Mouse (Mus musculus) CD4-positive helper T cell, adult 2 months (primary cell): ENCODE results near the gene Pou3f3.

Experiments
- DNase-seq: peaks from one replicate; pipeline ENCODE4 v3.0.0-alpha.2; 2012; ENCODE audit warnings: low read depth, missing footprints, low spot score

Pou3f3 gene

DNA sequence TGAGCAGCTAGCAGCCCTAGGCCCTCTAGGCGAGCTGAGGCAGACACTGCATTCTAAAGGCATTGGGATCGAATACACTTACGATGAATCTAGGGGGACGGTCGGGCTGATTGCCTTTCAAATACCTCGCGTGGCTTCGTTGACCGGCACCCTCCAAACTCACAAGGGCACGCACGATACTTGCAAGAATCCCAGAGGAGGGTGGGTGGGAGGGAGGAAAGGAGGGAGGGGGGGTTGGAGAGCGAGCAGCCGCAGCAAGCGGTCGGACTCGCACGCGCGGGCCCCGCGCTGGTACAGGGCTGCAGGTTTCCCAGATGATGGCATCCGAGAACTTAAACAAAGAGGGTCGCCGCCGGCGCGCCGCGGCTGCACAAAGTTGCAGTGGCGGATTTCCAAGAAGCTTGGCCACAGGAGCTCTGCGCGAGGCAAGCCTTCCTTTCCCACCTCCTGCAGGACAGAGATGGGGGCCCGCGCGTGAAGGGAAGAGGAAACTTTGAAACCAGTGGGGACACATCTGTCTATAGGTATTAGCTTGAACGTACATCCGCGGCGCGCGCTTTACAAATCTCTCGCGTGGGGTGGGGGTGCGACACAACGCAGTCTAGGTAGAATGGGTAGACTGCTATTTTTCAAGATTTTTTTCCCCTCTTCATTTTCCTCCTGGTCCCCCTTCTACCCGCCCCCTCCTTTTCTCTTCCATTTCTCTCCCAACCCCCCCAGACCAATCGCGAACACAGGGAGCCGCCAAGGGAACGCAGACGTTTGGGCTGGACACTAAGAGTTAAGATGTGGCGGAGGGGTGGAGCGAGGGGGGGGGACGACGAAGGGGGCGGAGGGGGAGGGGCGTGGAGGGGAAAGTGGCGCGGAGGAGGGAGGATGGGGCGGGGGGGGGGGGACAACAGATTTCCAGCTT is 647 bp upstream of the Pou3f3 start:
- DNase-seq = no peak

DNA sequence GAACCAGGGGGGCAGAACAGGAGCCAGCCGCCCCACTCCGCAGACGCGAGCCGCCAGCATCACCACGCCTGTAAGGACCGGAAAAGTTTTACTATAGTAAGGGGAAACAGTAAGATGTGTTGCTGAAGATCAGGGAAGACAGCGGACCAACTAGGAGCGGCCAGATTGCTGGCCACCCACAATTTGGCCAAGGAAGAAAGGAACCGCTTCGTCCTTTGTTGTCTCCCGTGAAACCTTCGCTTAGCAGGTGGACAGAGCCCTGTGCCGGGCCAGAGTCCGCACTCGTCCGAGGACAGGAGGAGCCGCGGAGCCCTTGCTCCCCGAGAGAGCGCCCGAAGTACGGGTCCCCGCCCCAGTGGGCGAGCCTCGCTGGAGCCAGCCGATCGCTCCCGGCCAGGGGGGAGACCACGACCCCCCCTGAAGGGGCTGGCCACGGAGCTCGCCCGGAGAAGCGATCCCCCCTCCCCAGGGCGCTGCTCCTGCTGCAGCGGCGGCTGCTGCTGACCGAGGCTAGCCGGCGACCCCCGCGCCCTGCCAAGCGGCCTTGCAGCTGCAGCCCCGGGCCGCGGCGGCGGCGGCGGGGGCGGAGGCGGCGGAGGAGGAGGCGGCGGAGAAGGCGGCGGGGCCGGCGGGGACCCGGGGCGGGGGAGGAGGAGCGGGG is 933 bp downstream of the Pou3f3 start:
- no peak for DNase-seq

DNA sequence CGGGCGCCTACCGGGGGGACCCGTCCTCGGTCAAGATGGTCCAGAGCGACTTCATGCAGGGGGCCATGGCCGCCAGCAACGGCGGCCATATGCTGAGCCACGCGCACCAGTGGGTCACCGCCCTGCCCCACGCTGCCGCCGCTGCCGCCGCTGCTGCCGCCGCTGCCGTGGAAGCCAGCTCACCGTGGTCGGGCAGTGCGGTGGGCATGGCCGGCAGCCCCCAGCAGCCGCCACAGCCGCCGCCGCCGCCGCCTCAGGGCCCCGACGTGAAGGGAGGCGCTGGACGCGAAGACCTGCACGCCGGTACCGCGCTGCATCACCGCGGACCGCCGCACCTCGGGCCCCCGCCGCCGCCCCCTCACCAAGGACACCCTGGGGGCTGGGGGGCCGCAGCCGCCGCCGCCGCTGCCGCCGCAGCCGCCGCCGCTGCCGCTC is 1.8 kb downstream of the Pou3f3 start:
- no peak for DNase-seq

DNA sequence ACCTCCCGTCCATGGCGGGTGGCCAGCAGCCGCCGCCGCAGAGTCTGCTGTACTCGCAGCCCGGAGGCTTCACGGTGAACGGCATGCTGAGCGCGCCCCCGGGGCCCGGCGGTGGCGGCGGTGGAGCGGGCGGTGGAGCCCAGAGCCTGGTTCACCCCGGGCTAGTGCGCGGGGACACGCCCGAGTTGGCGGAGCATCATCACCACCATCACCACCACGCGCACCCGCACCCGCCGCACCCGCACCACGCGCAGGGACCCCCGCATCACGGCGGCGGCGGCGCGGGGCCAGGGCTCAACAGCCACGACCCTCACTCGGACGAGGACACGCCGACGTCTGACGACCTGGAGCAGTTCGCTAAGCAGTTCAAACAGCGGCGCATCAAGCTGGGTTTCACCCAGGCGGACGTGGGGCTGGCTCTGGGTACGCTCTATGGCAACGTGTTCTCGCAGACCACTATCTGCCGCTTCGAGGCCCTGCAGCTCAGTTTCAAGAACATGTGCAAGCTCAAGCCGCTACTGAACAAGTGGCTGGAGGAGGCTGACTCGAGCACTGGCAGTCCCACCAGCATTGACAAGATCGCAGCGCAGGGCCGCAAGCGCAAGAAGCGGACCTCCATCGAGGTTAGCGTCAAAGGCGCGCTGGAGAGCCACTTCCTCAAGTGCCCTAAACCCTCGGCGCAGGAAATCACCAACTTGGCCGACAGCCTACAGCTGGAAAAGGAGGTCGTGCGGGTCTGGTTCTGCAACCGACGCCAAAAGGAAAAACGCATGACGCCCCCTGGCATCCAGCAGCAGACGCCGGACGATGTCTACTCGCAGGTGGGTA is 2.4 kb downstream of the Pou3f3 start:
- DNase-seq = no peak

DNA sequence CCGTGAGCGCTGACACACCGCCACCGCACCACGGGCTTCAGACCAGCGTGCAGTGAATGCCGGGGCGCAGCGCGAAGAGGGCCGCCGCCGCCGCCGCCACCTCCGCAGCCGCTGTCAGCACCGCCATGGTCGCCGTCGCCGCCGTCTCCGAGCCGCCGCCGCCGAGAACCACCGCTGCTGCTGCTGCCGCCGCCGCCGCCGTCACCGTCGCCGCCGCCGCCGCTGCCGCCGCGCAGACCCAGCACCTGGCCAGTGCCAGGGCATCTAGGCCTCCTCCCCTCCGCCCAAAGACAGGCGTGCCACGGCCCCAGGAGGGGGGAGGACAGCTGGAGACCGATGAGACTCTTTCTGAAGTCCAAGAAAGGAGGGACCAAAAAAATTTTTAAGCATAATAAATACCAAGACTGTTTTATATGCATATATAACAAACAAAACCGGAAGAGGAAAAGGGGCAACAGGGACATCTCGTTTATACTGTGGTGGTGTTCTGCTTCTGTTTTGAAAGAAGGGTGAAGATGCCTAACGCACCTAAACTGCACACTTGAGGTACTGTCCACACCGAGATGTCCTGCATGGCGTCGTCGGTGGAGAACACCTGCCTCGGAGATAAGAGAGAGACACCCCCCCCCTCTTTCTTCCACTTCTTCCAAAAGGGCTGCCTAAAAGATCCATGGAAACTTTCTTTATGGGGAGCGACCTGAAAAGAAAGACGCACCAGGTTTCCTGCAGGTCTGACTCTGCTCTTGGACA is 3.2 kb downstream of the Pou3f3 start:
- no peak for DNase-seq

DNA sequence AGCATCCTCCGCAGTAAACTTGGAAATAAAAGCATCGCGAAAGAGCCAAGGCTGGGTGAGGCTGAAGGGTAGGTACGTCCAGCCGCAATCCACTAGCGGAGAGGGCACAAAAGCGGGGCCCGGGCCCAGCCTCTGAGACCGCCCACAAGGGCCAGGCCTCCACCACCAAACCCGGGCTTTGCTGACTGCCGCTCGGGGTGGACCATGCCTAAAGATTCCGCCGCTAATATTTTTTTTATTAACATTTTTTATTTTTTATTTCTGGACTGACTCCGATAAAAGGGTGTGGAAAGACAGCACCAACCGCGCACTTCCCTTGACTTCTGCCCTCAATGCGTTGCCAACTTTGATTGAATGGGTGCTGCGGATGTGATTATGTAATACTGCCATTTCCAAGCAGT is 3.9 kb downstream of the Pou3f3 start:
- DNase-seq = no peak

DNA sequence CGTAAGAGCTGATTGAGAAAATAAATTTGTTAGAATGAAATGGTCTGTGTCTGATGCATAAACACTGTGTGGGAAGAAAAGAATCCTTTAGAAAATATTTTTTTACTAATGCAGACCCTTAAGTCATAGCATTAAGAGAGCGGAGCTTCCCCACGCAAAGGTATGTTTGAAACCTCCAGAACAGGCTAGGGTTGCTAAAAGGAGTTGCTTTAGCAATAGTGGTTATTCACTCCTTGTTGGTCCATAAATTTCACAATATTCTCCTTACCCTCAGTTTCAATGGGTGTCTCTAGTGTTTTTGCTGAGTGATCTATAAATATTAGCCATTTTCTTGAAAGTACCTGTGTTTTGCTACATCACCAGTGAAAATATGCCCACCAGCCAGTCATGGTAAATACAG is 4.6 kb downstream of the Pou3f3 start:
- no peak for DNase-seq

DNA sequence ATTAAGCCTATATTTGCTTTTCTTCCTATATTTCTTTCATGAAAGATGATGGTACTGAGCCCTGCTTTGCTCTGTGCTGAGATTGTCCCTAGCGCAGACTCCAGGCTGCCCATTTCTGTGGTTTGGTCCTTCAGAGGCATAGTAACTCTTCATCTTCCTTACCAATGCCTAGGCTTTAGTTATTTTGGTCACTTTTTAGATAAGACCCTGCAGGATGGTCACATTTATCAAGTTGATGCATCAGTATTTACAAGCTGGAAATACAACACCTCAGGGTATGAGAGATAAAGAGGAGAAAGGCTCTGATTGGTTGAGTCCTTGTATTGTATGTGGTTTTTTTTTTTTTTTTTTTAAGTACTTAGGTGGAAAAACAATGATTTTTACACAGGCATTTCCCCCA is 5.2 kb downstream of the Pou3f3 start:
- DNase-seq = no peak

DNA sequence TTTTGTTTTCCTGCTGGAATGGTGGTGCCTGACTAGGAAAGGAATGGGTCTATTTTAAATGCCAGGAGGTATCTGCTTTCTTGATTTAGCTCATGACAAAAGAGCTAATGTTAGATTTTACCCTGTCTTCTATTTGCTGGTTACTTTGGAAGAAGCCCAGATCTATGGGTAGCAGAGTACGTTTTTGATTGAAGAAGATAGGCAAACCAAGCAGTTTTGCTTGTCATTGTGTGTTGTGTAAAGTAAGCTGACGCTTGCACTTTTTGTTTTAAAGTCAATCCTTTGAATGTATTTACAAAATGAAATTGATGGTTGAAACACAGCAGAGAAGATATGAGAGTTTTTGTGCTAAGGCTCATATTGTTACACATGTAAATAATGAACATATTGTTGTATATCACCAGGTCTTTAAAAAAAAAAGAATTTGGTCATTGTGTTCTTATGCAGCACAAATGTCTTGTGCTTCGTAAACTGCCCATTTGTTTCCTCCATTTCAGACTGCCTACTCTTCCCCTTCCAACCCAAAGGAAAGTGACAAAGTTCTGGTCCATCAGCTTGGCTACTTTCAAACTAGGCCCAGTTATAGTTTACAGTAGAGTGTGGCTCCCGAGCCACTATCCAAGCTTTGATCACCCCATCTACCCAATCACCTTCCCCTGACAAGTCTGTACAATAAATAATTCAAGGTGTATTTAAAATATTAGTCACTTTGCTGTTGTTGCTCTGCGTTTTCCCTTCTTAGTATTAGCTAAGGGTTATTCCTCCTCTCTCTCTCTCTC is 6.5 kb downstream of the Pou3f3 start:
- DNase-seq = no peak

DNA sequence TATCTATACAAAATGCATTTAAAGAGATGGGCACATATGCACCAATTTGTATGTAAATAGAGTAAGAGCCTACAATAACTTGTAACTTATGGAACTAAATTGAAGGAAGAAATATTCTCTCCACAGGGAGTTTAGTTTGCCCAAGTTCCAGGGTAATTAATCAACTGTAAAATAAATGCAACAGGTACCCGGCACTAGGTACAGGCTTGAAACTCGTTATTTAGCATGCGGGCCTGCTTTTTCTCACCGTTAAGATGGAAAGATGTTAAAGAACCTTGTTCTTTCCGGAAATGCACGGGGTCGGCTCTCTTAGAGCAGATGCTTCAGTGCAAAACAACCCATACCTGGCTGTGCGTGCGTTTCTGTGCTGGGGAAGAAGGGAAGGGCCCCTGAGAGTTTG is 7.4 kb downstream of the Pou3f3 start:
- DNase-seq = no peak

DNA sequence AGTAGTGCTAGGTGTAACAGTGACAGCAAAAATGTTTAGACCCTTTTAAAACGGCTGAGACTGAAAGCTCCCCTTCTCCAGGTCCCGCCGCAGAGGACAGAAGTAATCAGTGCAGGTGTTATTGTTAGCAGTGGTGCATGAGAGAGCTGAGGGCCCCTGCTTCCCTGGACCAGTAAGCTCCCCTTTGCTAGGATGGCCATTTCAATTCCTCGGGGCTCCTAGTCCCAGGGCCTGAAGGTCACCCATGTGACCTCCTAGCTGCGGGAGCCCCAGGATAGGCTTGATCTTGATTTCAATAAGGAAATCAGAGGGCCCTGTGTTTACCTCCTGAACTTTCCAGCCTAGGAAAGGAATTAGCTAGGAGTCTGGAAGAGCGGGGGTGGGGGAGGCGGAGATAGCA is 7.9 kb downstream of the Pou3f3 start:
- no peak for DNase-seq

DNA sequence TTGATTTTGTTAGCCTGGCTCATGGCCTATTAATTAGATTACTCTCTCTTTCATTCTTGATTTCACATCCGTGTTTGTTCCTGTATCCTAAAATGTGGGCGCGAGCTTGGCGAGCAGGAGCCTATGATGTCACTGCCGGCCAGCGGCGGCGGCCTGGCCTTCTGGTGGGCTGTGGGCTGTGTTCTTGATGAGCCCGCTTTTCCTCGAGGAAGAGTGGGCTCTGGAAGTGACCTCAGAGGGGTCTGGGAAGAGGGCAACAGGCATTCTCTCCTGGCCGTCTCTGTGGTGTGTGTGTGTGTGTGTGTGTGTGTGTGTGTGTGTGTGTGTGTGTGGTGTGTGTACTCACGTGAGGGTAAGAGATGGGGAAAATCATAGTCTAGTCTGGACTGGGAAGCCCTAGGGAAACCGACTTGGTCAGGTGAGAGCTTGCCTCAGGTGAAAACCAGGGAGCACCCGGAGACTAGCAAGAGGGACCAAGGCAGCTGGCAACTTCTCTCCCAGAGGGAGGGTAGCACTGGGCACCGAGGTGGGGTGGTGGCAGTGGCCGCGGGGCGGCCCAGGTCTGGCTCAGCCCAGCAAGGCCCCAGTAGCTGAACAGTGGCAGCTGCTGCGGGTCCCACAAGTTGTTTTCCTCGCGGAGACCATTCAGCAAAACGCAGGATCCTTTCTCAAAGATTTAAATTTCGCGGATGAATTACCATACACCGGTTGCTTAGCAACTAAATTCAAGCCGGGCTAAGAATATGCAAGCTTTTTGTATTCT is 8.5 kb downstream of the Pou3f3 start:
- DNase-seq = no peak

DNA sequence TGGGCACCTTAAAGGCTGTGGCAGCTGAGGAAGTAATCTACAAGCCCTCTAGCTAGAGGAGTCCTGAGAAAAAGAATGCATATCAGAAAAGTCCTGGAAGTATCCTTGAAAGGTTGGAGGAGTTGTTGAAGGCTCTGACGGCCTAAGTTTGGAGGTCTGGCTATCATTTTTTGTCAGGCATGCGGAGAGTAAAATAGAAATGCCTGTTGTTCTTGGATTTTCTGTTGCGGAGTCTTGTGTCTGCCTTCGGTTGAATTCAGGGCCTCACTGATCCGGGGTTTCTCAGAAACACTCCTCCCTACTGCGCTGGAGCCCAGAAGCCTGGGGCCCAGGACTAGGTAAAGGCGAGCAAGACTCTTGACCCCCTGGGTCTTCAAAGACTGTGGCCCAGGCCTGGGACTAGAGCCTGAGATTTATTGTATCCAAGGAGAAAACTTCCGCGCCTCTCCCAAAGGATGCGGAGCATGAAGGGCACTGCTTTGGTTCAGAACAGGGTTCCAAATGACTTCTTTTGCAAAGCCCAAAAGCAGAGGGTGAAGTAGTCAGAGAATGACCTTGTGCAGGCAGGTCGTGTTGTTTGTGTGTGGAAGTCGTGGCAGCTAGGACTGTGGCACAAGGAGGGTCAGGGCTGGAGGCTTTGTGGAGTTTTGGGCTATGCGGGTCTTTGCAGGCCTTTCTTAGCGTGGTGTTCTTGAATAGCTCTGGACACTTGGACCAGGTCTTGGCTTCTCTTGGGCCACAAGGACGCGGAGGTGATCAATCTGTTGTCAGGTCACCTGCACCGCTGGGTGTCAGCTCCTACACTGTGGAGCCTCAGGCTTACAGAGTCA is 9.6 kb downstream of the Pou3f3 start:
- DNase-seq = no peak

DNA sequence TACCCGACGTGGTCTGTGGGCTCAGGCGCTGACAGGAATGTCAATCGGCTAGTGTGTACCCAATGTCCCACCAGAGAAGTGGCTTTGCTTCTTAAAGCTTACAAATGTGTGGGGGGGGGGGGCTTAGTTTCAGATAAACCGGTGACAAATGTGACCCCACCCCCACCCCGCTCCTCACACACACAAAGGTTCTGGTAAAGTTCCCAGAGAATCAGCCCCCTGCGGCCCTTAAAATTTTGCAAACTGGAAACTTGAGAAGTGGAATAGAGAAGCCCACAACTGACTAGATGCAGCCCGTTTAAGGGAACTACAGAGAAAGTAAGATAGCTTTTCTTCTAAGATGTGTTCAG is 10.2 kb downstream of the Pou3f3 start:
- no peak for DNase-seq

DNA sequence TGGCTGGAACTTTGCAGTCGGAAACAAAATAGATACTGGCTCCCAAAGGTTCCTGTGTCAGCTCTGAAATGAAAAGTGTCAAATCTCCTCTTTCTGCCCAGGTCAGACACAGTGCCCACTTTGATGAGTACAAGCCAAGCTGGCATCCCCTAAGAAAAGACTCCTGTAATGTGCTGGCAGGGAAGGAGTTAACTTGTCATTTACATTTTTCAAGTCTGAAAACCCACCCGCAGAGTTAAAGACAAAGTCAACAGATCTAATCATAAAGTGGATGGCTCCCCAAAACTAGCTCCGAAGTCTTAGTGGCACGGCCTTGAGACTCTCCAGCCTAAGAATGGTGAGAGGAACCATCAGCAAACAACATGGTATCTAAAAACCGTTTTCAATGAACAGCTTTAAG is 11.6 kb downstream of the Pou3f3 start:
- DNase-seq = no peak

DNA sequence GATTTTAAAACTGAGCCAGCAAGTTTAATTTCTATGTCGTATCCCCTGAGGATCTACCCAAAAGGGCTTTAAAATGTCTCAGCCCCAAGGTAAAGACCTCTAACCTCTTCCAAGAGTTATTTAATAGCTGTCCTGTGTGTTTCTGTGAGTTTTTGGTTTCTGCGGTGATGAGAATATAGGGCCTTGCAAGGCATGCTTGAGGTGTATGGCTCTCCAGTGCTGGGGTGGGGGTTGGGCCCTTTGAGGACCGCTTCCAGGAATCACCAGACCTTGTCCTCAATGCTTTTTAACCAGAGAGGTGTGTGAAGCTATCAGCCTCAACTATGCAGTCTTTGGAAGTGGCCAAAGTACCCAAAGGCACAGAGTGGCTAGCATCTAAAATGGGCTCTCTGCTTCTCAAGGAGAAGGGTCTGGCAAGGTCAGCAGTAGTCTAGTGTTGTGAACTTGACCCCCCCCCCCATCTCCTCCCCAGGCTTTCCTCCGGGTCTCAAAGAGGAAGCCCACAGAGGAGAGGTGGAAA is 12.1 kb downstream of the Pou3f3 start:
- no peak for DNase-seq

DNA sequence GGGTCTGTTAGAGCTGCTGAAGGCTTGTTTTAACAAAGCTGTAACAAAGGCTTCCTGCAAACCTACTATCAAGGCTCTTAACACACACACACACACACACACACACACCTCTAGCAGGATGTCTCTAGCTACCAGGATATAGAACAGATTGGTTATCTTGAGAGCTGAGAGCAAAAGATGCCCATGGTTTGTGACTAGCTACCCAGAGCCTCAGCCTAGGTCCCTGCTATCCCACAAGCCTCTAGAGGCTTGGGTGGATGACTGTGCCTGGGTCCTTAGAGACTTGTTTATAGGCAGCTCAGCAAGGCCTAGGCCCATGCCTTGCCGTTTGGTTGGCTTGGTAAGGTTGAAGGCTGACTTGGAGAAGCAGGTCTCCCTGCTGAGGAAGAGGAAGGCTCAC is 13.5 kb downstream of the Pou3f3 start:
- DNase-seq = no peak

DNA sequence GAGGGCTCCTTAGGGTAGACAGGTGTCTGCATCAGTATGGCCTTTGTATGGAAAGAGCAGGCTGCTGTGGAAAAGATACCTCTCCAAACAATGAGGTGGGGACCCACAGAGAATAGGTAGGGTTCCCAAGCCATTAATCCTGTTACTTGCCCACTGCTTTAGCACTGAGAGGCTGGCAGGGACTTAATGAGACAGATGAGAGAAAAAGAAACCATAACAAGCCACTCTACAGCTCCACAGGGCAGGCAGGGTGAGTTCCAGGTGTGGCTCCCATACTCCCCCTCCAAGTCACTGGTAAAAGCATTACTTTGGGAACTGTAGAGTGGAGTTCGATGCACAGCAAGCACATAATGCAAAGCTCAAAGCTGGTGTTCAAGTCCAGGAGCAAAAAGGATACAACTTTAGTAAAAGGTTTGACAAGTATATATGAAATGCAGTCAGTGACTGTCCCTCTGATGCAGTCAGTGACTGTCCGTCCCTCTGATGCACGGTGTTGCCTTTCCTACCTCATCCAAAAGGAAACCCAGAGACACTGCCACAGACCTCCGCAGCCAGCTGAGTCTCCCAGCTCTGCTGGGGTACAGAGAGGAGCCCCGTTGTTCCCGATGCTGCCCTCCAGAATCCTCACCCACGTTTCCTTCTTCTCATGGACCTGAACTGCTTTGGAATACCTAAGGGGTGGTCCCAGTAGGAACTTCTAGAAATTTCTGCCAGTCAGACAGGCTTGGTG is 14.0 kb downstream of the Pou3f3 start:
- no peak for DNase-seq
